Mouse (Mus musculus) erythroblast, embryonic 14.5 days (primary cell): ENCODE results near the gene Map4k5.

Experiments
- GATA1 ChIP-seq: IDR thresholded peaks from 2 replicates; pipeline ENCODE4 v1.6.1; 2012; ENCODE audit warnings: low read length, inconsistent platforms, mixed read lengths
- TAL1 ChIP-seq: IDR thresholded peaks from 3 replicates; pipeline ENCODE4 v1.6.1; 2012; ENCODE audit warnings: low read length, inconsistent platforms, mixed read lengths

DNA sequence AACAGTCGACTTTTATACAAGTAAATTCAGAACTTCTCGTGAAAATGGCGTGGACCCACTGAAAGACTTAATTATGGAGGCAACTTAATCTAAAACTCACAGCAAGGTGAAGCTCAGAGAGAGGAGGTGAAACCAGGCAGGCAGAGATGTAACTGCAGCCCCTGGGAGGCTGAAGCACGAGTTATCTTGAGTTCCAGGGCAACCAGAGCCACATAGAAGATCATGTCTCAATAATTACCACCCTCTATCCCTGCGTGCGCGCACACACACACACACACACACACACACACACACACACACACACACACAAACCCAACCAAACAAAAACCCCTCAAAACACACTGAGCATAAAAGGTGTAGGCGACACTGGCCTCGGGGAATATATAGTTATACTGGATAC, 46.5 kb downstream of the Map4k5 start:
- TF ChIP-seq GATA1 (no peak), TAL1 (no peak)
